Mouse (Mus musculus): ENCODE data around the gene Yes1.

GRCm38 (mm10) chr5:32617851-32618250 is 6.9 kb downstream of the Yes1 start:
- TF ChIP-seq POLR2A (IDR thresholded peaks at IDR 0.05; ENCODE audit: control insufficient read depth, extremely low read depth, insufficient read depth, low read length, poor library complexity) (no peak), CTCF (IDR thresholded peaks at IDR 0.05; ENCODE audit: borderline replicate concordance, control insufficient read depth, extremely low read depth, insufficient read depth, low read length, poor library complexity) (no peak)
